Mouse (Mus musculus) kidney, adult 2 months (tissue): ENCODE data around the gene Hps5. TPM values are rescaled to one million over a fixed set of nuclear protein-coding genes. Genes with fewer than 3 reads are reported as not detected.

Experiments used
- DNase-seq: peaks from one replicate; pipeline ENCODE4 v3.0.0; 2021
- H3K27ac ChIP-seq: fragments of 200-500 bp; 2 replicates; pipeline ENCODE4 v1.5.1; 2012; ENCODE audit warnings: low read depth, low read length, control low read depth, inconsistent platforms; ENCODE audit not compliant: insufficient read depth
- H3K27me3 ChIP-seq: fragments of 200-500 bp; replicated peaks from 2 replicates; pipeline ENCODE4 v1.6.1; 2012; ENCODE audit warnings: mild to moderate bottlenecking, moderate library complexity, low read length, inconsistent platforms; ENCODE audit not compliant: control insufficient read depth, insufficient read depth
- H3K36me3 ChIP-seq: fragments of 200-500 bp; 2 replicates; pipeline ENCODE4 v1.6.1; 2012; ENCODE audit warnings: mild to moderate bottlenecking, moderate library complexity, low read length, inconsistent platforms; ENCODE audit not compliant: control insufficient read depth, insufficient read depth
- H3K4me1 ChIP-seq: fragments of 200-500 bp; 2 replicates; pipeline ENCODE4 v1.6.1; 2011; ENCODE audit warnings: low read length; ENCODE audit not compliant: control insufficient read depth, insufficient read depth
- H3K4me3 ChIP-seq: fragments of 200-500 bp; 2 replicates; pipeline ENCODE4 v1.5.1; 2011; ENCODE audit warnings: mild to moderate bottlenecking, low read depth, low read length, control low read depth; ENCODE audit not compliant: insufficient read depth
- CTCF ChIP-seq: fragments of 200-500 bp; conservative IDR thresholded peaks from 2 replicates; pipeline ENCODE4 v1.5.1; 2011; ENCODE audit warnings: low read depth, mild to moderate bottlenecking, control low read depth, low read length, moderate library complexity, mixed read lengths; ENCODE audit not compliant: insufficient read depth, insufficient read length
- POLR2A ChIP-seq: fragments of 200-500 bp; IDR thresholded peaks from one replicate; pipeline ENCODE4 v1.6.1; 2011; ENCODE audit warnings: low read depth, low read length, control low read depth
- WGBS: fragments of 180-500 bp; shearing (Covaris S2); methylation state at CpG from one replicate; pipeline ENCODE4 v1.1.7; 2018; 5-methylcytosine and 5-hydroxymethylcytosine counted together
- polyA plus RNA-seq: library from polyadenylated mRNA; depleted of rRNA; stranded (reverse); fragments of >200 nt; gene quantifications from 2 replicates; pipeline ENCODE4 v1.2.3, GENCODE M21; 2012

The Hps5 gene
- polyA plus RNA-seq, 1 experiment, result 31.0 TPM

- Histone ChIP-seq H3K4me1 (no peaks in the 10 kb centered on the region), H3K4me3 (no peak overlapping the region), H3K27me3 (no peaks in the 10 kb centered on the region), H3K27ac (no peak overlapping the region), H3K36me3 (peaks cover 11% of the 10 kb centered on the region)
- DNase-seq, result no peak
- 92% methylated on average over 7 of the region's 7 CpGs for WGBS
- TF ChIP-seq CTCF (no peak), POLR2A (no peak)
Observed at GRCm38 (mm10) chr7:46768451-46768850, 27.4 kb downstream of the Hps5 start.

GRCm38 (mm10) chr7:46767371-46767770 is 28.5 kb downstream of the Hps5 start:
- TF ChIP-seq CTCF, result no peak
- H3K36me3 ChIP-seq, result peaks cover 11% of the 10 kb centered on the region
- no peaks in the 10 kb centered on the region for H3K27me3 ChIP-seq
- no peak for DNase-seq
- no peaks in the 10 kb centered on the region for H3K4me1 ChIP-seq
- H3K27ac ChIP-seq, result no peak overlapping the region
- no peak overlapping the region for H3K4me3 ChIP-seq

- H3K27me3 ChIP-seq, result no peaks in the 10 kb centered on the region
- no peak for DNase-seq
- H3K4me1 ChIP-seq, result no peaks in the 10 kb centered on the region
- no peak overlapping the region for H3K4me3 ChIP-seq
- 95% methylated on average over 8 of the region's 8 CpGs for WGBS
- no peak overlapping the region for H3K27ac ChIP-seq
- TF ChIP-seq CTCF (no peak), POLR2A (no peak)
- H3K36me3 ChIP-seq, result peaks cover 13% of the 10 kb centered on the region
Observed at GRCm38 (mm10) chr7:46764672-46765071, 31.2 kb downstream of the Hps5 start.

GRCm38 (mm10) chr7:46762601-46763000 is 33.3 kb downstream of the Hps5 start:
- 73% methylated on average over 5 of the region's 5 CpGs for WGBS
- H3K36me3 ChIP-seq, result peaks cover 2% of the 10 kb centered on the region

GRCm38 (mm10) chr7:46761049-46761795 is 34.6 kb downstream of the Hps5 start:
- DNase-seq, result no peak
- WGBS, result 72% methylated on average over 11 of the region's 11 CpGs
- H3K36me3 ChIP-seq, result peaks cover 2% of the 10 kb centered on the region

More at GRCm38 (mm10) chr7:46762601-46763000, 33.3 kb downstream of the Hps5 start:
- no peak for DNase-seq
- TF ChIP-seq CTCF (no peak), POLR2A (no peak)
- Histone ChIP-seq H3K4me1 (no peaks in the 10 kb centered on the region), H3K4me3 (no peak overlapping the region), H3K27ac (no peak overlapping the region), H3K27me3 (no peaks in the 10 kb centered on the region)

GRCm38 (mm10) chr7:46751490-46751889 is 44.4 kb downstream of the Hps5 start, which contains the start of gene Saa2:
Saa2 (plus strand) TSS chr7:46751790.
- no peaks in the 10 kb centered on the region for H3K27me3 ChIP-seq
- no peak within 1 kb of the TSS for H3K4me3 ChIP-seq
- 54% methylated on average over 3 of the region's 3 CpGs for whole genome bisulfite sequencing
- H3K27ac ChIP-seq, result no peak within 1 kb of the TSS
- H3K36me3 ChIP-seq, result no peaks in the 10 kb centered on the region
- no peak for DNase-seq
- no peak for TF ChIP-seq POLR2A
- no peak for TF ChIP-seq CTCF
- H3K4me1 ChIP-seq, result no peaks in the 10 kb centered on the region

More at GRCm38 (mm10) chr7:46761049-46761795, 34.6 kb downstream of the Hps5 start:
- TF ChIP-seq POLR2A (no peak), CTCF (no peak)
- no peaks in the 10 kb centered on the region for H3K4me1 ChIP-seq
- no peak overlapping the region for H3K4me3 ChIP-seq
- no peak overlapping the region for H3K27ac ChIP-seq
- H3K27me3 ChIP-seq, result no peaks in the 10 kb centered on the region

GRCm38 (mm10) chr7:46748459-46748858 is 47.4 kb downstream of the Hps5 start:
- Histone ChIP-seq H3K4me1 (no peaks in the 10 kb centered on the region), H3K27me3 (no peaks in the 10 kb centered on the region), H3K36me3 (no peaks in the 10 kb centered on the region), H3K27ac (no peak overlapping the region), H3K4me3 (no peak overlapping the region)
- TF ChIP-seq POLR2A, result no peak
- no peak for TF ChIP-seq CTCF
- WGBS, result 48% methylated on average over 3 of the region's 3 CpGs
- no peak for DNase-seq
